Comparison of ENCODE assay signal across 9 mouse cellular contexts in genomic region chr13:117235530-117236212, GRCm38 (mm10). TPM values are rescaled to one million over a fixed set of nuclear protein-coding genes. Genes with fewer than 3 reads are reported as not detected.
A peak's percentile ranks its signal among the peaks of the same experiment; 100 is the strongest.
DNase-seq lines count a peak whose midpoint lies in the region; ATAC-seq and TF ChIP-seq lines count a peak whose summit lies in the region.
"Had no signal": no experiment of that assay in that cellular context is flagged by ENCODE, and none has a peak within 500 bp of the region (broad histone marks: within the 10 kb centered on the region; RNA-seq: fewer than 3 reads in every experiment).

No protein-coding gene starts in this region.

- H3K27me3 ChIP-seq in heart, embryonic 14.5 days (ENCODE audit: control insufficient read depth, insufficient read depth, low read length) = no peaks in the 10 kb centered on the region
- H3K27me3 ChIP-seq in cerebellum, adult 2 months (ENCODE audit: control insufficient read depth, insufficient read depth, low read length) = no peaks in the 10 kb centered on the region

- no peak for TF ChIP-seq CTCF in cerebellum, adult 2 months (IDR thresholded peaks at IDR 0.05; ENCODE audit: borderline replicate concordance, insufficient read depth, low read depth, low read length)
- no peak for TF ChIP-seq CTCF in gastrocnemius, adult 2 months (IDR thresholded peaks at IDR 0.05)

- H3K4me1 ChIP-seq in heart, embryonic 14.5 days (ENCODE audit: control insufficient read depth in 2 of 2, insufficient read depth in 2 of 2, low read length in 2 of 2) = peaks cover 3 to 13% of the 10 kb centered on the region in 2 experiments; a peak in 3 of 4 replicates
- H3K4me1 ChIP-seq in cerebellum, adult 2 months (ENCODE audit: control insufficient read depth, insufficient read depth, low read length) = peaks cover 11% of the 10 kb centered on the region; the same call in 1 of the 2 replicates

- intact Hi-C loops in gastrocnemius, adult 2 months (cut with DNase I) = no loop called here

- H3K27ac ChIP-seq in heart, embryonic 14.5 days (replicated peaks in 1 of 2; ENCODE audit: control insufficient read depth in 1 of 2, insufficient read depth in 1 of 2, low read depth in 2 of 2, low read length in 2 of 2) = no peak overlapping the region
- H3K27ac ChIP-seq in cerebellum, adult 2 months (ENCODE audit: insufficient read depth, low read length) = peak overlapping the region; percentile 31
- H3K27ac ChIP-seq in gastrocnemius, adult 2 months = peak overlapping the region; percentile 71

- 29% methylated on average over 11 of the region's 11 CpGs for WGBS in heart, embryonic 14.5 days
- 6% methylated on average over 11 of the region's 11 CpGs for WGBS in cerebellum, adult 2 months

- no peaks in the 10 kb centered on the region for H3K36me3 ChIP-seq in heart, embryonic 14.5 days (ENCODE audit: control insufficient read depth, insufficient read depth, low read length)

- H3K9me3 ChIP-seq in heart, embryonic 14.5 days (ENCODE audit: control insufficient read depth, low read length) = no peaks in the 10 kb centered on the region

- DNase-seq in heart, adult 8-10 months (ENCODE audit: low spot score) = no peak
- DNase-seq in cerebellum, adult 2 months = peak; percentile 72 to 76
- peak; percentile 82 for DNase-seq in gastrocnemius, adult 2 months
- DNase-seq in kidney, postnatal 10 days = peak; percentile 52
- peak; percentile 75 to 84 for DNase-seq in lung, postnatal 4 days
- peak; percentile 68 for DNase-seq in yolk sac, embryonic 10.5 days (ENCODE audit: low spot score)
- no peak for DNase-seq in frontal cortex, postnatal 10 days (ENCODE audit: low spot score in 2 of 2)

- no peak overlapping the region for H3K4me3 ChIP-seq in heart, embryonic 14.5 days (ENCODE audit: control insufficient read depth in 1 of 2, insufficient read depth in 1 of 2, low read depth in 1 of 2, low read length in 2 of 2)
- H3K4me3 ChIP-seq in cerebellum, adult 2 months (replicated peaks; ENCODE audit: insufficient read depth, low read depth, low read length) = peak overlapping the region; percentile 12
- H3K4me3 ChIP-seq in gastrocnemius, adult 2 months = no peak overlapping the region

- no peak for ATAC-seq in heart, embryonic 14.5 days (ENCODE audit: insufficient number of reproducible peaks, insufficient read depth, low FRiP score, low read depth)

- no peak; the same call in 1 of the 2 replicates for TF ChIP-seq POLR2A in cerebellum, adult 2 months (IDR thresholded peaks at IDR 0.05; ENCODE audit: borderline replicate concordance, insufficient read depth, low read length)

- no peak overlapping the region for H3K9ac ChIP-seq in heart, embryonic 14.5 days (ENCODE audit: low read length)

- peak overlapping the region; percentile 34 for H3K4me2 ChIP-seq in heart, embryonic 14.5 days (ENCODE audit: low read length)

RNA-seq across cellular contexts. Expression of gene Gm17509, which starts 14.8 kb away (rescaled TPM):
- polyA plus RNA-seq in heart, embryonic 14.5 days (2014; fragmentation: Nextera tagmentation; extraction: Ambion mirVana) = not detected in 2 replicates
- total RNA-seq in heart, adult 8-10 months (2022) = not detected
- 1.6 and 1.8 TPM in 2 replicates for polyA plus RNA-seq in cerebellum, adult 2 months (2012; rRNA removed)
- total RNA-seq in gastrocnemius, adult 2 months (2021) = not detected
- polyA plus RNA-seq: liver, adult 2 months had no signal

RNA-seq across cellular contexts. Expression of gene Emb, which starts 27.3 kb away (rescaled TPM):
- 6.6 and 8.4 TPM in 2 replicates for polyA plus RNA-seq in heart, embryonic 14.5 days (2014; fragmentation: Nextera tagmentation; extraction: Ambion mirVana)
- 10 to 100 TPM in 2 of 4 experiments, 1 to 10 TPM in 2; 9.1 to 13.0 (median 9.7) TPM for total RNA-seq in heart, adult 8-10 months (2022)
- polyA plus RNA-seq in cerebellum, adult 2 months (2012; rRNA removed) = 34.7 and 35.7 TPM in 2 replicates
- total RNA-seq in gastrocnemius, adult 2 months (2021) = 10 to 100 TPM in 1 of 2 experiments, 1 to 10 TPM in 1; 9.1 to 10.7 TPM

Comparison
In these comparisons a context has a peak if more than half of its experiments do, and no peak if none do; other contexts are left out.
1. H3K27ac ChIP-seq: peak in cerebellum, adult 2 months (single experiment) and gastrocnemius, adult 2 months (single experiment); none in heart, embryonic 14.5 days (0 of 2).
2. DNase-seq: peak in cerebellum, adult 2 months (2 of 2), gastrocnemius, adult 2 months (single experiment), kidney, postnatal 10 days (single experiment), lung, postnatal 4 days (2 of 2) and yolk sac, embryonic 10.5 days (single experiment); none in heart, adult 8-10 months (single experiment) and frontal cortex, postnatal 10 days (0 of 2).